In genomic region chr6:148994327-148994999, GRCm38 (mm10) we compare ENCODE assay signal across 10 mouse cellular contexts. TPM values are rescaled to one million over a fixed set of nuclear protein-coding genes. Genes with fewer than 3 reads are reported as not detected.
DNase-seq lines count a peak whose midpoint lies in the region; ATAC-seq lines count a peak whose summit lies in the region.
"Had no signal": no experiment of that assay in that cellular context is flagged by ENCODE, and none has a peak within 500 bp of the region (broad histone marks: within the 10 kb centered on the region; RNA-seq: fewer than 3 reads in every experiment).

No protein-coding gene starts in this region.

- DNase-seq in neural tube, embryonic 11.5 days (ENCODE audit: low spot score): no peak
- DNase-seq in adrenal gland, adult 8-10 months: no peak
- DNase-seq in kidney, adult 9 months: no peak
- DNase-seq: heart, adult 2 months; kidney, adult 18-20 months had no signal

- no peaks in the 10 kb centered on the region for H3K27me3 ChIP-seq in neural tube, embryonic 11.5 days (ENCODE audit: control insufficient read depth, insufficient read depth, low read length)
- no peaks in the 10 kb centered on the region for H3K27me3 ChIP-seq in neural tube, embryonic 15.5 days (replicated peaks)
- no peaks in the 10 kb centered on the region for H3K27me3 ChIP-seq in forebrain, embryonic 12.5 days

- 52% methylated on average over 5 of the region's 5 CpGs for WGBS in neural tube, embryonic 11.5 days
- WGBS in neural tube, embryonic 15.5 days: 48% methylated on average over 5 of the region's 5 CpGs
- 59% methylated on average over 5 of the region's 5 CpGs for WGBS in forebrain, embryonic 12.5 days

- no peak overlapping the region for H3K27ac ChIP-seq in neural tube, embryonic 11.5 days (ENCODE audit: low read depth, low read length)
- no peak overlapping the region for H3K27ac ChIP-seq in neural tube, embryonic 15.5 days (replicated peaks)
- no peak overlapping the region for H3K27ac ChIP-seq in forebrain, embryonic 12.5 days
- H3K27ac ChIP-seq: heart, adult 2 months; macrophage had no signal

- H3K9me3 ChIP-seq in neural tube, embryonic 11.5 days (ENCODE audit: control insufficient read depth, low read length): no peaks in the 10 kb centered on the region
- no peaks in the 10 kb centered on the region for H3K9me3 ChIP-seq in neural tube, embryonic 15.5 days (replicated peaks)
- no peaks in the 10 kb centered on the region for H3K9me3 ChIP-seq in forebrain, embryonic 12.5 days

- ATAC-seq in neural tube, embryonic 11.5 days (ENCODE audit: insufficient read depth, low FRiP score, low TSS enrichment): peak; percentile 45
- no peak for ATAC-seq in neural tube, embryonic 15.5 days (ENCODE audit: low FRiP score)
- peak; percentile 47; the same call in 1 of the 2 replicates for ATAC-seq in forebrain, embryonic 12.5 days (ENCODE audit: low FRiP score)
- peak; percentile 63 for ATAC-seq in megakaryocyte progenitor cell, adult 5-6 weeks (replicated peaks; ENCODE audit: poor library complexity)
- no peak for ATAC-seq in activated CD4-positive, CD25-positive, alpha-beta regulatory T cell, adult 4 months

- peaks cover 6% of the 10 kb centered on the region; the same call in 1 of the 2 replicates for H3K4me1 ChIP-seq in neural tube, embryonic 11.5 days (ENCODE audit: control insufficient read depth, insufficient read depth, low read length)
- H3K4me1 ChIP-seq in neural tube, embryonic 15.5 days: 0 out of 2 replicates have a peak, but pooled peaks cover 2% of the 10 kb centered on the region
- peaks cover 21% of the 10 kb centered on the region for H3K4me1 ChIP-seq in forebrain, embryonic 12.5 days

- no peak overlapping the region for H3K9ac ChIP-seq in neural tube, embryonic 11.5 days (ENCODE audit: low read length)
- no peak overlapping the region for H3K9ac ChIP-seq in neural tube, embryonic 15.5 days (replicated peaks)
- no peak overlapping the region for H3K9ac ChIP-seq in forebrain, embryonic 12.5 days

- no peak overlapping the region for H3K4me2 ChIP-seq in neural tube, embryonic 11.5 days (ENCODE audit: low read depth)
- no peak overlapping the region for H3K4me2 ChIP-seq in neural tube, embryonic 15.5 days
- no peak overlapping the region for H3K4me2 ChIP-seq in forebrain, embryonic 12.5 days

- no peaks in the 10 kb centered on the region for H3K36me3 ChIP-seq in neural tube, embryonic 11.5 days (ENCODE audit: control insufficient read depth, insufficient read depth, low read length)
- peaks cover 50% of the 10 kb centered on the region for H3K36me3 ChIP-seq in neural tube, embryonic 15.5 days
- H3K36me3 ChIP-seq in forebrain, embryonic 12.5 days (replicated peaks): peaks cover 26% of the 10 kb centered on the region

- H3K4me3 ChIP-seq in neural tube, embryonic 11.5 days (ENCODE audit: low read depth, low read length): no peak overlapping the region
- no peak overlapping the region for H3K4me3 ChIP-seq in neural tube, embryonic 15.5 days (replicated peaks)
- no peak overlapping the region for H3K4me3 ChIP-seq in forebrain, embryonic 12.5 days (replicated peaks)
- H3K4me3 ChIP-seq: heart, adult 2 months had no signal

RNA-seq across cellular contexts. Expression of gene Sinhcaf, which starts 48.2 kb away (rescaled TPM):
- 258 and 270 TPM in 2 replicates for polyA plus RNA-seq in neural tube, embryonic 11.5 days (2014; fragmentation: Nextera tagmentation; extraction: Ambion mirVana)
- 26.7 and 43.3 TPM in 2 replicates for polyA plus RNA-seq in neural tube, embryonic 15.5 days (2015; fragmentation: Nextera tagmentation; extraction: Ambion mirVana)
- polyA plus RNA-seq in forebrain, embryonic 12.5 days (2016; fragmentation: Nextera tagmentation; extraction: Ambion mirVana): 223 and 235 TPM in 2 replicates
- total RNA-seq in megakaryocyte progenitor cell, adult 5-6 weeks (2015): 43.3 and 43.6 TPM in 2 replicates
- 97.8 and 122 TPM in 2 replicates for total RNA-seq in megakaryocyte progenitor cell, adult 5-6 weeks (2017)
- total RNA-seq in adrenal gland, adult 8-10 months (2022): 10 to 100 TPM; 15.5 to 50.0 (median 31.4) TPM
- 10 to 100 TPM; 61.4 to 62.9 TPM for polyA plus RNA-seq in activated CD4-positive, CD25-positive, alpha-beta regulatory T cell, adult 4 months (2017; shearing (Covaris generic))

Comparison
In these comparisons a context has a peak if more than half of its experiments do, and no peak if none do; other contexts are left out.
1. ATAC-seq: peak in neural tube, embryonic 11.5 days (single experiment), forebrain, embryonic 12.5 days (single experiment) and megakaryocyte progenitor cell, adult 5-6 weeks (single experiment); none in neural tube, embryonic 15.5 days (single experiment) and activated CD4-positive, CD25-positive, alpha-beta regulatory T cell, adult 4 months (single experiment).